Mouse (Mus musculus): Measurements from ENCODE around the gene Snx4. TPM values are rescaled to one million over a fixed set of nuclear protein-coding genes. Genes with fewer than 3 reads are reported as not detected.

Snx4 gene
- polyA plus RNA-seq, 1 experiment from 2014 or later = 83.6 TPM

DNA sequence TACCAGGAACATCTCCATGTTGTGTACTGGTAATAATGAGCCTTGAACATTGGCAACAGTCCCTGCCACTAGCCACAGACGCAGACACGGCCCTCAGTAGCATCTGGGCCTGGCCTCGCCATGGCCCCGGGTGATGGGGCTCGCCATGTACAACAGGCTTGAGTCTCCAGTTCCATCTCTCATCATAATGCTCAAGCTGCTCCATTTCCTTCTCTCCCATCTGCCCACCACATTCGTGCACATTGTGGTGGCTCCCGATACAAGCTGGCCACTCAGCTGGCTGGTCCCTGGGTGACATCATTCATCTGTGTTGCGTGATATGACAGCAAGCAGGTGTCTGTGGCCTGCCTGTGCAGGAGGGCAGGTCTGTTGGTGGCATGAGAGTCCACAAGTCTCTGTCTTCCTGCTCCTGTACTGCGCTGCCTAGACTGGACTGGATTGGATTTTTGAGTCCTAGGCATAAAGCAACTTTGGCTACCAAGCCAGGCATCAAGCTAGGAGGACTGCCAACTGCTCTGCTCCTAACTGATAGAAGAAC lies 6.2 kb upstream of the Snx4 start:
- Histone ChIP-seq H3K9ac (no peak overlapping the region), H3K4me1 (no peaks in the 10 kb centered on the region), H3K27ac (replicated peaks) (no peak overlapping the region), H3K36me3 (peaks cover 34% of the 10 kb centered on the region), H3K4me3 (replicated peaks) (no peak overlapping the region), H3K27me3 (no peaks in the 10 kb centered on the region), H3K4me2 (replicated peaks) (no peak overlapping the region), H3K9me3 (replicated peaks) (no peaks in the 10 kb centered on the region)
- ATAC-seq (ENCODE audit: insufficient number of reproducible peaks, low FRiP score, low TSS enrichment, low read depth) = no peak
- WGBS = 90% methylated on average over 9 of the region's 9 CpGs

DNA sequence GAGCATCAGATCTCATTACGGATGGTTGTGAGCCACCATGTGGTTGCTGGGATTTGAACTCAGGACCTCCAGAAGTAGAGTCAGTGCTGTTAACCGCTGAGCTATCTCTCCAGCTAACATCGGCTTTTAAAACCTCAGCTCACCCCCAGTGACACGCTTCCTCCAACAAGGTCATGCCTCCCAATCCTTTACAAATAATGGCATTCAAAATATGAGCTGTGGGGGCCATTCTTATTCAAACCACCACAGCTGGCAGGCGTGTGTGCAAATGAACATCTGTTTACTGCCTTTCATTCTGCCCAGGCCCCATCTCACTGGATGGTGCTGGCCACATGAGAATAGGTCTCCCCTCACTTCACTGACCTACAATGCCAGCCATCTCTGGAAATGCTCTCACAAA lies 4.7 kb upstream of the Snx4 start:
- Histone ChIP-seq H3K4me1 (0 out of 2 replicates have a peak, but pooled peaks cover 4% of the 10 kb centered on the region), H3K27me3 (no peaks in the 10 kb centered on the region), H3K4me3 (replicated peaks) (no peak overlapping the region), H3K27ac (replicated peaks) (no peak overlapping the region), H3K36me3 (peaks cover 22% of the 10 kb centered on the region), H3K9ac (no peak overlapping the region), H3K4me2 (replicated peaks) (no peak overlapping the region), H3K9me3 (replicated peaks) (no peaks in the 10 kb centered on the region)
- 73% methylated on average over 5 of the region's 5 CpGs for WGBS
- ATAC-seq (ENCODE audit: insufficient number of reproducible peaks, low FRiP score, low TSS enrichment, low read depth) = no peak

GRCm38 (mm10) chr16:33247006-33247405 lies 4.2 kb upstream of the Snx4 start:
- Histone ChIP-seq H3K4me3 (replicated peaks) (no peak overlapping the region), H3K9ac (no peak overlapping the region), H3K4me1 (peaks cover 4% of the 10 kb centered on the region; the same call in 1 of the 2 replicates), H3K27ac (replicated peaks) (no peak overlapping the region), H3K4me2 (replicated peaks) (no peak overlapping the region), H3K36me3 (peaks cover 18% of the 10 kb centered on the region), H3K9me3 (replicated peaks) (no peaks in the 10 kb centered on the region), H3K27me3 (no peaks in the 10 kb centered on the region)
- ATAC-seq (ENCODE audit: insufficient number of reproducible peaks, low FRiP score, low TSS enrichment, low read depth) = no peak
- 53% methylated on average over 2 of the region's 2 CpGs for WGBS

DNA sequence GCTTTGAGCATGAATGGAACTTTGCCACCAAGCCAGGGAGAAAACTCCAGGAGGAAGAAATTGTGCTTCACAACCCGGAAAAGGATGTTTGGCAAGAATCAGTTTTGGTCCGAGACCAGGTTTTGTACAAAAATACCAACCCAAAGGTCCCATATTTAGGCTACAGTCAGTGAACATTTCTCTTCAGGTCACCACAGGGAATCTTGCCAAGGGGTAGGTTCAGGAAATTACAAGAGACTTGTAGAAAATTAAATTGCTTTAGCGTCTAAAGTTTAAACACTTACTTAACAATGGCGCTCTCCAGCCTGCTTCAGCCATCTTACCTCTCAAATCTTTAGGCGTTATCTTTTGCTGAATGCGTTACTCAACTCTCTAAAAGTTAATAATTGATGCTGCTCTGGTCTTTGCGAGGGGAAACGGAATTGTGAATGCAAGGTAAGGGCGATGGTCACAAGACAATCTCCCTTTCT lies 556 bp upstream of the Snx4 start:
- Histone ChIP-seq H3K36me3 (no peaks in the 10 kb centered on the region), H3K4me2 (replicated peaks) (peak overlapping the region; percentile 54)
- 13% methylated on average over 9 of the region's 9 CpGs for WGBS

GRCm38 (mm10) chr16:33255601-33256000 lies 4.4 kb downstream of the Snx4 start:
- H3K36me3 ChIP-seq = no peaks in the 10 kb centered on the region
- H3K9ac ChIP-seq = no peak overlapping the region
- H3K4me1 ChIP-seq = peaks cover 20% of the 10 kb centered on the region
- H3K27me3 ChIP-seq = no peaks in the 10 kb centered on the region
- WGBS = 74% methylated on average over 7 of the region's 7 CpGs
- H3K27ac ChIP-seq (replicated peaks) = no peak overlapping the region
- no peak for ATAC-seq (ENCODE audit: insufficient number of reproducible peaks, low FRiP score, low TSS enrichment, low read depth)
- H3K4me2 ChIP-seq (replicated peaks) = no peak overlapping the region
- no peaks in the 10 kb centered on the region for H3K9me3 ChIP-seq (replicated peaks)
- no peak overlapping the region for H3K4me3 ChIP-seq (replicated peaks)

More for the DNA sequence above, 556 bp upstream of the Snx4 start:
- H3K9me3 ChIP-seq (replicated peaks) = no peaks in the 10 kb centered on the region
- H3K9ac ChIP-seq = peak overlapping the region; percentile 72
- H3K27ac ChIP-seq (replicated peaks) = peak overlapping the region; percentile 77
- H3K27me3 ChIP-seq = no peaks in the 10 kb centered on the region
- H3K4me3 ChIP-seq (replicated peaks) = peak overlapping the region; percentile 82
- no peak for ATAC-seq (ENCODE audit: insufficient number of reproducible peaks, low FRiP score, low TSS enrichment, low read depth)
- H3K4me1 ChIP-seq = peaks cover 20% of the 10 kb centered on the region

DNA sequence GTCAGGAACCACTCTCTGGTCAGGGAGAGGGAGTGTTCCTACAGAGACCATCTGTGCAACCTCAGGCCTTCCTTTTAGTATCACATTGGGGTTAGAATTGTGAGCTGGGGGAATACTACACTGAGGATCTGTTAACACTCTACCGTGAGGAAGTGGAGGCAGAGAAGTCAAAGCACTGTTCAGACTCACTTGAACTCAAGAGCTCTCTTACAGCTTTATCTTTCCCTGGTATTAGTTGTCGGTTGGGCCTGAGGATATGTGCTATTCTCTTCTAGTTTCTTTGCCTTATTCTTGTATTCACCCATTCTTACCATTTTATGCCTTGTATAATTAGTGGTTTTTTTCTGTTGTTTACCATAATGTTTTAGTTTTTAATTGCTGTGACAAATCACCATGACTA lies 7.3 kb downstream of the Snx4 start:
- no peak overlapping the region for H3K27ac ChIP-seq (replicated peaks)
- 82% methylated on average over 2 of the region's 2 CpGs for WGBS

DNA sequence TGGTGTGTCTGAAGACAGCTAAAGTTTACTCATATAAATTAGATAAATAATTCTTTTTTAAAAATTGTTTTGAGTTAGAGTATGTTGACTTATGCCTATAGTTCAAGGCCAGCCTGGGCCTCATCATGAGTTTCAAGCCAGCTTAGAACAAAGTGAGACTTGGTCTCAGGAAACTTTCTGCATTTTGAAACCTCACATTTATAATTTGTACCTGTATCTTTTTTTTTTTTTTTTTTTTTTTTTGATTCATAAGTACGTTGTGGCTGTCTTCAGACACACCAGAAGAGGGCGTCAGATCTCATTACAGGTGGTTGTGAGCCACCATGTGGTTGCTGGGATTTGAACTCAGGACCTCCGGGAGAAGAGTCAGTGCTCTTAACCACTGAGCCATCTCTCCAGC lies 8.6 kb downstream of the Snx4 start:
- no peaks in the 10 kb centered on the region for H3K27me3 ChIP-seq
- H3K4me1 ChIP-seq = peaks cover 9% of the 10 kb centered on the region; the same call in 1 of the 2 replicates
- ATAC-seq (ENCODE audit: insufficient number of reproducible peaks, low FRiP score, low TSS enrichment, low read depth) = no peak
- H3K4me2 ChIP-seq (replicated peaks) = no peak overlapping the region
- H3K9me3 ChIP-seq (replicated peaks) = no peaks in the 10 kb centered on the region
- no peak overlapping the region for H3K4me3 ChIP-seq (replicated peaks)
- WGBS = 82% methylated on average over 3 of the region's 3 CpGs
- H3K27ac ChIP-seq (replicated peaks) = no peak overlapping the region
- H3K9ac ChIP-seq = no peak overlapping the region
- H3K36me3 ChIP-seq = peaks cover 6% of the 10 kb centered on the region; the same call in 1 of the 2 replicates

More for the DNA sequence above, 7.3 kb downstream of the Snx4 start:
- H3K27me3 ChIP-seq = no peaks in the 10 kb centered on the region
- H3K9ac ChIP-seq = no peak overlapping the region
- no peak overlapping the region for H3K4me2 ChIP-seq (replicated peaks)
- H3K4me3 ChIP-seq (replicated peaks) = no peak overlapping the region
- H3K4me1 ChIP-seq = peaks cover 12% of the 10 kb centered on the region
- ATAC-seq (ENCODE audit: insufficient number of reproducible peaks, low FRiP score, low TSS enrichment, low read depth) = no peak
- H3K9me3 ChIP-seq (replicated peaks) = no peaks in the 10 kb centered on the region
- no peaks in the 10 kb centered on the region for H3K36me3 ChIP-seq

- WGBS = 58% methylated on average over 8 of the region's 8 CpGs
- peaks cover 4% of the 10 kb centered on the region; the same call in 1 of the 2 replicates for H3K4me1 ChIP-seq
- no peak overlapping the region for H3K4me2 ChIP-seq (replicated peaks)
- ATAC-seq (ENCODE audit: insufficient number of reproducible peaks, low FRiP score, low TSS enrichment, low read depth) = no peak
- peaks cover 15% of the 10 kb centered on the region for H3K36me3 ChIP-seq
- no peak overlapping the region for H3K4me3 ChIP-seq (replicated peaks)
- no peak overlapping the region for H3K27ac ChIP-seq (replicated peaks)
- no peaks in the 10 kb centered on the region for H3K27me3 ChIP-seq
- no peaks in the 10 kb centered on the region for H3K9me3 ChIP-seq (replicated peaks)
- no peak overlapping the region for H3K9ac ChIP-seq
These were observed 9.6 kb downstream of the Snx4 start for GRCm38 (mm10) chr16:33260825-33261224.

- Histone ChIP-seq H3K9me3 (replicated peaks) (no peaks in the 10 kb centered on the region), H3K4me1 (peaks cover 4% of the 10 kb centered on the region; the same call in 1 of the 2 replicates), H3K36me3 (peaks cover 23% of the 10 kb centered on the region), H3K9ac (no peak overlapping the region), H3K4me3 (replicated peaks) (no peak overlapping the region), H3K4me2 (replicated peaks) (no peak overlapping the region), H3K27ac (replicated peaks) (0 out of 2 replicates have a peak overlapping the region, but pooled peaks have one; percentile 39), H3K27me3 (no peaks in the 10 kb centered on the region)
- WGBS = 81% methylated on average over 2 of the region's 2 CpGs
- ATAC-seq (ENCODE audit: insufficient number of reproducible peaks, low FRiP score, low TSS enrichment, low read depth) = no peak
These were observed 10.4 kb downstream of the Snx4 start for GRCm38 (mm10) chr16:33261584-33262061.

- no peak overlapping the region for H3K4me3 ChIP-seq (replicated peaks)
- H3K4me2 ChIP-seq (replicated peaks) = no peak overlapping the region
- no peaks in the 10 kb centered on the region for H3K27me3 ChIP-seq
- peaks cover 4% of the 10 kb centered on the region; the same call in 1 of the 2 replicates for H3K4me1 ChIP-seq
- no peaks in the 10 kb centered on the region for H3K9me3 ChIP-seq (replicated peaks)
- no peak overlapping the region for H3K9ac ChIP-seq
- H3K36me3 ChIP-seq = peaks cover 27% of the 10 kb centered on the region
- 81% methylated on average over 1 of the region's 1 CpGs for WGBS
- no peak for ATAC-seq (ENCODE audit: insufficient number of reproducible peaks, low FRiP score, low TSS enrichment, low read depth)
- H3K27ac ChIP-seq (replicated peaks) = no peak overlapping the region
These were observed 10.9 kb downstream of the Snx4 start for GRCm38 (mm10) chr16:33262096-33262495.

DNA sequence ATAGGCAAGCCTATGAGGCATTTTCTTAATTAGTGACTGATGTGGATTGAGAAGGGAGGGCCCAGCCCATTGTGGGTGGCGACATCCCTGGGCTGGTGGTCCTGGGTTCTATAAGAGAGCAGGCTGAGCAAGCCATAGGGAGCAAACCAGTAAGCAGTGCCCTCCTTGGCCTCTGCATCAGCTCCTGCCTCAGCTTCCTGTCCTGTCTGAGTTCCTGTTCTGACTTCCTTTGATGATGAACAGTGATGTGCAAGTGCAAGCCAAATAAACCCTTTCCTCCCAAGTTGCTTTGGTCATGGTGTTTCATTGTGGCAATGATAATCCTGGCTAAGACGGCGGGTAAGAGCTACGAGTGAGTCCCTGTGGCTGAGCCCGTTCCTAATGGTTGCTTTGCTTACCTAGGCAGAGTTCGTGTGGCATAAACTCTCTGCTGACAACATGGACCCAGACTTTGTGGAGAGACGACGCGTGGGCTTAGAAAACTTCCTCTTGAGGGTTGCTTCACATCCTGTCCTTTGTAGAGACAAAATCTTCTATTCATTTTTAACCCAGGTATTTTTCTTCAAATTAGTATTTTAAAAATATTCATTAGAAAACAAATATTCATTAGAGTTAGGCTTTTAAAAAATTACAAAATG lies 16.5 kb downstream of the Snx4 start:
- H3K4me2 ChIP-seq (replicated peaks) = no peak overlapping the region
- H3K9ac ChIP-seq = no peak overlapping the region
- H3K4me3 ChIP-seq (replicated peaks) = no peak overlapping the region
- no peak overlapping the region for H3K27ac ChIP-seq (replicated peaks)
- no peak for ATAC-seq (ENCODE audit: insufficient number of reproducible peaks, low FRiP score, low TSS enrichment, low read depth)
- WGBS = 88% methylated on average over 9 of the region's 9 CpGs
- H3K4me1 ChIP-seq = no peaks in the 10 kb centered on the region
- no peaks in the 10 kb centered on the region for H3K9me3 ChIP-seq (replicated peaks)
- no peaks in the 10 kb centered on the region for H3K27me3 ChIP-seq
- peaks cover 56% of the 10 kb centered on the region for H3K36me3 ChIP-seq
